Comparison of ENCODE assay signal across 10 mouse cellular contexts in genomic region chr2:32164503-32164902, GRCm38 (mm10). TPM values are rescaled to one million over a fixed set of nuclear protein-coding genes. Genes with fewer than 3 reads are reported as not detected.
A peak's percentile ranks its signal among the peaks of the same experiment; 100 is the strongest.
DNase-seq lines count a peak whose midpoint lies in the region; ATAC-seq lines count a peak whose summit lies in the region.
"Had no signal": no experiment of that assay in that cellular context is flagged by ENCODE, and none has a peak within 500 bp of the region (broad histone marks: within the 10 kb centered on the region; RNA-seq: fewer than 3 reads in every experiment).

No protein-coding gene starts in this region.

- H3K27me3 ChIP-seq in heart, embryonic 15.5 days: no peaks in the 10 kb centered on the region
- no peaks in the 10 kb centered on the region for H3K27me3 ChIP-seq in liver, embryonic 16.5 days (ENCODE audit: control insufficient read depth, insufficient read depth, low read depth, low read length)
- H3K27me3 ChIP-seq: midbrain, embryonic 12.5 days; Patski had no signal

- H3K4me1 ChIP-seq in heart, embryonic 15.5 days (replicated peaks): peaks cover 76% of the 10 kb centered on the region
- peaks cover 58% of the 10 kb centered on the region for H3K4me1 ChIP-seq in liver, embryonic 16.5 days (ENCODE audit: control insufficient read depth, low read depth, low read length)

- H3K27ac ChIP-seq in heart, embryonic 15.5 days: 0 out of 2 replicates have a peak overlapping the region, but pooled peaks have one; percentile 5
- H3K27ac ChIP-seq in liver, embryonic 16.5 days (ENCODE audit: low read length): peak overlapping the region; percentile 83
- H3K27ac ChIP-seq: midbrain, embryonic 12.5 days had no signal

- H3K9ac ChIP-seq in heart, embryonic 15.5 days: no peak overlapping the region
- peak overlapping the region; percentile 16; the same call in 1 of the 2 replicates for H3K9ac ChIP-seq in liver, embryonic 16.5 days (ENCODE audit: low read depth, low read length)
- H3K9ac ChIP-seq: midbrain, embryonic 12.5 days had no signal

- H3K36me3 ChIP-seq in heart, embryonic 15.5 days: no peaks in the 10 kb centered on the region
- no peaks in the 10 kb centered on the region for H3K36me3 ChIP-seq in liver, embryonic 16.5 days (ENCODE audit: control insufficient read depth, insufficient read depth)

- no peak for DNase-seq in heart, postnatal 4 days
- peak; percentile 64 for DNase-seq in CD4-positive, CD25-positive, alpha-beta regulatory T cell, adult 2 months (ENCODE audit: low read depth, low spot score)
- DNase-seq in brain, adult 2 months (ENCODE audit: low read depth, low spot score): peak; percentile 69
- DNase-seq in left cerebral cortex, adult 9 months (ENCODE audit: low spot score in 2 of 2): no peak
- no peak for DNase-seq in adrenal gland, postnatal 25 days
- DNase-seq in left cerebral cortex, postnatal 4 days: no peak

- H3K4me3 ChIP-seq in heart, embryonic 15.5 days: no peak overlapping the region
- H3K4me3 ChIP-seq in liver, embryonic 16.5 days (ENCODE audit: low read depth, low read length): peak overlapping the region; percentile 8; the same call in 1 of the 2 replicates
- H3K4me3 ChIP-seq: midbrain, embryonic 12.5 days had no signal

- ATAC-seq in heart, embryonic 15.5 days (replicated peaks; ENCODE audit: insufficient number of reproducible peaks, insufficient read depth, low FRiP score, low read depth): no peak
- peak; percentile 67 for ATAC-seq in liver, embryonic 16.5 days (ENCODE audit: low read depth)
- ATAC-seq: Patski had no signal

- WGBS in heart, embryonic 15.5 days: 62% methylated on average over 12 of the region's 12 CpGs
- 24% methylated on average over 12 of the region's 12 CpGs for WGBS in liver, embryonic 16.5 days (ENCODE audit: insufficient replicate concordance)

- H3K9me3 ChIP-seq in heart, embryonic 15.5 days (replicated peaks): no peaks in the 10 kb centered on the region
- H3K9me3 ChIP-seq in liver, embryonic 16.5 days (replicated peaks; ENCODE audit: control insufficient read depth, low read length): no peaks in the 10 kb centered on the region

- no peak overlapping the region for H3K4me2 ChIP-seq in heart, embryonic 15.5 days
- peak overlapping the region; percentile 53 for H3K4me2 ChIP-seq in liver, embryonic 16.5 days (ENCODE audit: low read depth, low read length)
- H3K4me2 ChIP-seq: midbrain, embryonic 12.5 days had no signal

- intact Hi-C loops in left cerebral cortex, postnatal 4 days (cut with DNase I): no loop called here

RNA-seq across cellular contexts. Expression of gene Prrc2b, which starts 13.6 kb away (rescaled TPM):
- 21.0 and 34.8 TPM in 2 replicates for polyA plus RNA-seq in heart, embryonic 15.5 days (2015; fragmentation: Nextera tagmentation; extraction: Ambion mirVana)
- total RNA-seq in heart, postnatal 4 days (2021): 100 to 1,000 TPM; 138 to 145 TPM
- polyA plus RNA-seq in liver, embryonic 16.5 days (2015; fragmentation: Nextera tagmentation; extraction: Ambion mirVana): 4.5 and 4.7 TPM in 2 replicates
- 112 and 128 TPM in 2 replicates for total RNA-seq in adrenal gland, postnatal 25 days (2021)
- 100 to 1,000 TPM; 327 to 335 TPM for total RNA-seq in left cerebral cortex, postnatal 4 days (2021)

Comparison
In these comparisons a context has a peak if more than half of its experiments do, and no peak if none do; other contexts are left out.
1. DNase-seq: peak in CD4-positive, CD25-positive, alpha-beta regulatory T cell, adult 2 months (single experiment) and brain, adult 2 months (single experiment); none in heart, postnatal 4 days (single experiment), left cerebral cortex, adult 9 months (0 of 2), adrenal gland, postnatal 25 days (single experiment) and left cerebral cortex, postnatal 4 days (single experiment).